Mouse (Mus musculus): ENCODE results near the gene Lrrc74b.
"Not testable (repeated sequence)": the region's sequence is repeated elsewhere in the genome, so short reads cannot be mapped to it uniquely, and the experiment has no call there.

The Lrrc74b gene

GRCm38 (mm10) chr16:17542632-17543031, 18.4 kb downstream of the Lrrc74b start:
- DNase-seq, result no peak

GRCm38 (mm10) chr16:17536584-17536983, 24.5 kb downstream of the Lrrc74b start:
- DNase-seq, result peak; percentile 61

- DNase-seq, result no peak
Measured at GRCm38 (mm10) chr16:17532676-17533329, 28.2 kb downstream of the Lrrc74b start.

- DNase-seq, result no peak
Measured at GRCm38 (mm10) chr16:17532271-17532670, 28.8 kb downstream of the Lrrc74b start.

- peak; percentile 98 for DNase-seq
Measured at GRCm38 (mm10) chr16:17530640-17531288, 30.3 kb downstream of the Lrrc74b start, which contains the start of gene Thap7. Thap7 (minus strand) TSS chr16:17531136.

GRCm38 (mm10) chr16:17529981-17530586, 31.0 kb downstream of the Lrrc74b start:
- DNase-seq, result no peak

GRCm38 (mm10) chr16:17528276-17528675, 32.8 kb downstream of the Lrrc74b start:
- DNase-seq, result no peak

GRCm38 (mm10) chr16:17527606-17528005, 33.4 kb downstream of the Lrrc74b start:
- DNase-seq, result no peak

GRCm38 (mm10) chr16:17526223-17526622, 34.8 kb downstream of the Lrrc74b start:
- DNase-seq, result no peak

GRCm38 (mm10) chr16:17525524-17525923, 35.5 kb downstream of the Lrrc74b start:
- no peak for DNase-seq

- DNase-seq, result no peak
Measured at GRCm38 (mm10) chr16:17524156-17524555, 36.9 kb downstream of the Lrrc74b start.

GRCm38 (mm10) chr16:17518910-17519309, 42.1 kb downstream of the Lrrc74b start:
- no peak for DNase-seq

GRCm38 (mm10) chr16:17511431-17511830, 49.6 kb downstream of the Lrrc74b start:
- DNase-seq, result no peak

- no peak for DNase-seq
Measured at GRCm38 (mm10) chr16:17510686-17511085, 50.4 kb downstream of the Lrrc74b start.

GRCm38 (mm10) chr16:17510143-17510542, 50.9 kb downstream of the Lrrc74b start:
- no peak for DNase-seq

- DNase-seq, result peak; percentile 24
Measured at GRCm38 (mm10) chr16:17509240-17509597, 51.8 kb downstream of the Lrrc74b start.

GRCm38 (mm10) chr16:17508546-17509239, 52.4 kb downstream of the Lrrc74b start, which contains the start of gene Lztr1:
Lztr1 (plus strand) TSS chr16:17508688.
- DNase-seq, result peak; percentile 90

- DNase-seq, result not testable (repeated sequence)
Measured at GRCm38 (mm10) chr16:17508031-17508430, 53.0 kb downstream of the Lrrc74b start.

GRCm38 (mm10) chr16:17507018-17507552, 54.0 kb downstream of the Lrrc74b start:
- no peak for DNase-seq

GRCm38 (mm10) chr16:17502681-17503080, 58.4 kb downstream of the Lrrc74b start:
- no peak for DNase-seq

GRCm38 (mm10) chr16:17499249-17499883, 61.7 kb downstream of the Lrrc74b start:
- no peak for DNase-seq

- no peak for DNase-seq
Measured at GRCm38 (mm10) chr16:17496499-17497305, 64.3 kb downstream of the Lrrc74b start.
